Mouse (Mus musculus): Measurements from ENCODE around the gene Tmem117.

- TF ChIP-seq CTCF (IDR thresholded peaks at IDR 0.05 in 2 of 3, conservative IDR thresholded peaks at IDR 0.05 in 1 of 3; ENCODE audit: control insufficient read depth in 1 of 3, insufficient read depth in 1 of 3, low read depth in 2 of 3, low read length in 3 of 3, poor library complexity in 1 of 3, severe bottlenecking in 1 of 3) (no peak), GATA1 (IDR thresholded peaks at IDR 0.05; ENCODE audit: low read depth, low read length) (no peak), POLR2A (IDR thresholded peaks at IDR 0.05; ENCODE audit: control insufficient read depth in 1 of 2, insufficient read depth in 1 of 2, low read depth in 1 of 2, low read length in 2 of 2, poor library complexity in 1 of 2) (no peak), TCF12 (IDR thresholded peaks at IDR 0.05; ENCODE audit: low read depth, low read length) (no peak)
These were observed 218.5 kb downstream of the Tmem117 start for GRCm38 (mm10) chr15:94847501-94847900.
